Mouse (Mus musculus): ENCODE data around the gene Mroh3.

The Mroh3 gene

GRCm38 (mm10) chr1:136228328-136229039 lies 15.9 kb upstream of the Mroh3 start:
- peak; percentile 90 for DNase-seq (ENCODE audit: low spot score)

- DNase-seq (ENCODE audit: low spot score) = no peak
Measured at GRCm38 (mm10) chr1:136227870-136228269, 15.2 kb upstream of the Mroh3 start.

- no peak for DNase-seq (ENCODE audit: low spot score)
Measured at GRCm38 (mm10) chr1:136226626-136227025, 14.0 kb upstream of the Mroh3 start.

GRCm38 (mm10) chr1:136225846-136226245 lies 13.2 kb upstream of the Mroh3 start:
- no peak for DNase-seq (ENCODE audit: low spot score)

GRCm38 (mm10) chr1:136223758-136224342 lies 11.2 kb upstream of the Mroh3 start:
- DNase-seq (ENCODE audit: low spot score) = no peak

GRCm38 (mm10) chr1:136222386-136222785 lies 9.8 kb upstream of the Mroh3 start:
- DNase-seq (ENCODE audit: low spot score) = no peak

GRCm38 (mm10) chr1:136220037-136220871 lies 7.6 kb upstream of the Mroh3 start:
- DNase-seq (ENCODE audit: low spot score) = peak; percentile 52

- no peak for DNase-seq (ENCODE audit: low spot score)
Measured at GRCm38 (mm10) chr1:136214304-136214703, 1.7 kb upstream of the Mroh3 start.

- DNase-seq (ENCODE audit: low spot score) = no peak
Measured at GRCm38 (mm10) chr1:136190033-136190432, 22.6 kb downstream of the Mroh3 start.

GRCm38 (mm10) chr1:136179511-136180001 lies 33.1 kb downstream of the Mroh3 start:
- no peak for DNase-seq (ENCODE audit: low spot score)

GRCm38 (mm10) chr1:136178741-136179140 lies 33.9 kb downstream of the Mroh3 start:
- DNase-seq (ENCODE audit: low spot score) = no peak

- no peak for DNase-seq (ENCODE audit: low spot score)
Measured at GRCm38 (mm10) chr1:136177085-136177484, 35.5 kb downstream of the Mroh3 start.

- DNase-seq (ENCODE audit: low spot score) = no peak
Measured at GRCm38 (mm10) chr1:136175183-136175582, 37.4 kb downstream of the Mroh3 start.

- DNase-seq (ENCODE audit: low spot score) = peak; percentile 42
Measured at GRCm38 (mm10) chr1:136174101-136174606, 38.5 kb downstream of the Mroh3 start.

- no peak for DNase-seq (ENCODE audit: low spot score)
Measured at GRCm38 (mm10) chr1:136172696-136173095, 39.9 kb downstream of the Mroh3 start.

GRCm38 (mm10) chr1:136170109-136170508 lies 42.5 kb downstream of the Mroh3 start:
- DNase-seq (ENCODE audit: low spot score) = peak; percentile 82

GRCm38 (mm10) chr1:136167657-136168056 lies 45.0 kb downstream of the Mroh3 start:
- DNase-seq (ENCODE audit: low spot score) = no peak

GRCm38 (mm10) chr1:136165436-136165835 lies 47.2 kb downstream of the Mroh3 start:
- DNase-seq (ENCODE audit: low spot score) = no peak

GRCm38 (mm10) chr1:136161333-136161921 lies 51.2 kb downstream of the Mroh3 start:
- DNase-seq (ENCODE audit: low spot score) = no peak

GRCm38 (mm10) chr1:136160930-136161329 lies 51.7 kb downstream of the Mroh3 start:
- DNase-seq (ENCODE audit: low spot score) = no peak

GRCm38 (mm10) chr1:136160297-136160696 lies 52.3 kb downstream of the Mroh3 start:
- no peak for DNase-seq (ENCODE audit: low spot score)

GRCm38 (mm10) chr1:136159830-136160229 lies 52.8 kb downstream of the Mroh3 start:
- DNase-seq (ENCODE audit: low spot score) = no peak
